In the genomic region with DNA sequence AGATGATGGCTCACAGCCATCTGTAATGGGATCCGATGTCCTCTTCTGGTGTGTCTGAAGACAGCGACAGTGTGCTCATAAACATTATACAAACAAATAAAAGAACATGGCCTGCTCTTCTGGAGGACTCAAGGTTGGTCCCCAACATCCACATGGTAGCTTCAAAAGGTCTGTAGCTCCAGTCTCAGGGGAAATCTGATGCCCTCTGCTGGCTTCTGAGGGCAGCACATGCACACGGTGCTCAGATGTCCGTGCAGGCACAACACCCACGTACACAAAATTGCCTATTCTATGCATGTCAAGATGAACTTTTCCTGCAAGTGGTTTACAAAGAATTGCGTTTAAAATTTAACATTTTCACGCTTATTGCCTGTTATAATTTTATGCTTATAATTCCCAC, we compare ENCODE assay signal across 8 mouse cellular contexts. TPM values are rescaled to one million over a fixed set of nuclear protein-coding genes. Genes with fewer than 3 reads are reported as not detected.
DNase-seq lines count a peak whose midpoint lies in the region; ATAC-seq lines count a peak whose summit lies in the region.
"Had no signal": no experiment of that assay in that cellular context is flagged by ENCODE, and none has a peak within 500 bp of the region (broad histone marks: within the 10 kb centered on the region; RNA-seq: fewer than 3 reads in every experiment).

No protein-coding gene starts in this region.

- no peak for ATAC-seq in midbrain, embryonic 11.5 days (ENCODE audit: low FRiP score)
- ATAC-seq in midbrain, embryonic 13.5 days, result no peak
- peak; percentile 95 for ATAC-seq in megakaryocyte progenitor cell, adult 5-6 weeks (replicated peaks; ENCODE audit: poor library complexity)
- ATAC-seq in cerebellum, adult (ENCODE audit: insufficient number of reproducible peaks, low FRiP score, low TSS enrichment), result no peak

- WGBS in midbrain, embryonic 11.5 days, result 51% methylated on average over 7 of the region's 7 CpGs
- 54% methylated on average over 7 of the region's 7 CpGs for WGBS in midbrain, embryonic 13.5 days

- peak; percentile 89 for DNase-seq in midbrain, embryonic 11.5 days (ENCODE audit: low spot score, missing footprints)
- peak; percentile 29 for DNase-seq in adipocyte (ENCODE audit: low spot score)
- DNase-seq in induced T-regulatory cell, adult 2 months (ENCODE audit: low read depth), result peak; percentile 67
- DNase-seq in frontal cortex, postnatal 10 days (ENCODE audit: low spot score in 2 of 2), result no peak

- no peak overlapping the region for H3K27ac ChIP-seq in midbrain, embryonic 11.5 days (ENCODE audit: low read depth, low read length)
- H3K27ac ChIP-seq in midbrain, embryonic 13.5 days, result no peak overlapping the region

- no peaks in the 10 kb centered on the region for H3K36me3 ChIP-seq in midbrain, embryonic 11.5 days (ENCODE audit: control insufficient read depth, insufficient read depth, low read length)
- H3K36me3 ChIP-seq in midbrain, embryonic 13.5 days, result no peaks in the 10 kb centered on the region

- no peaks in the 10 kb centered on the region for H3K27me3 ChIP-seq in midbrain, embryonic 11.5 days (ENCODE audit: control insufficient read depth, insufficient read depth, low read length)
- peaks cover 32% of the 10 kb centered on the region for H3K27me3 ChIP-seq in midbrain, embryonic 13.5 days

- H3K4me3 ChIP-seq in midbrain, embryonic 11.5 days (ENCODE audit: low read depth, low read length), result no peak overlapping the region
- H3K4me3 ChIP-seq in midbrain, embryonic 13.5 days (replicated peaks), result no peak overlapping the region

- H3K4me2 ChIP-seq in midbrain, embryonic 11.5 days, result no peak overlapping the region
- no peak overlapping the region for H3K4me2 ChIP-seq in midbrain, embryonic 13.5 days (replicated peaks)

- no peak overlapping the region for H3K9ac ChIP-seq in midbrain, embryonic 11.5 days (ENCODE audit: low read length)
- H3K9ac ChIP-seq in midbrain, embryonic 13.5 days (replicated peaks), result no peak overlapping the region

- no peaks in the 10 kb centered on the region for H3K9me3 ChIP-seq in midbrain, embryonic 11.5 days (ENCODE audit: control insufficient read depth, low read length)
- no peaks in the 10 kb centered on the region for H3K9me3 ChIP-seq in midbrain, embryonic 13.5 days

- no peaks in the 10 kb centered on the region for H3K4me1 ChIP-seq in midbrain, embryonic 11.5 days (ENCODE audit: control insufficient read depth, insufficient read depth, low read length)
- no peaks in the 10 kb centered on the region for H3K4me1 ChIP-seq in midbrain, embryonic 13.5 days (replicated peaks)

RNA-seq across cellular contexts. Expression of a gene that starts 1.5 kb away (rescaled TPM):
- not detected in 2 replicates for polyA plus RNA-seq in midbrain, embryonic 11.5 days (2014; fragmentation: Nextera tagmentation; extraction: Ambion mirVana)
- polyA plus RNA-seq in midbrain, embryonic 13.5 days (2015; fragmentation: Nextera tagmentation; extraction: Ambion mirVana), result not detected in 2 replicates
- not detected in 2 replicates for total RNA-seq in megakaryocyte progenitor cell, adult 5-6 weeks (2015)
- not detected in 2 replicates for total RNA-seq in megakaryocyte progenitor cell, adult 5-6 weeks (2017)
- polyA plus RNA-seq: heart, embryonic 14.5 days had no signal

RNA-seq across cellular contexts. Expression of a gene that starts 39.9 kb away (rescaled TPM):
- 316 and 328 TPM in 2 replicates for polyA plus RNA-seq in midbrain, embryonic 11.5 days (2014; fragmentation: Nextera tagmentation; extraction: Ambion mirVana)
- 384 and 393 TPM in 2 replicates for polyA plus RNA-seq in midbrain, embryonic 13.5 days (2015; fragmentation: Nextera tagmentation; extraction: Ambion mirVana)
- total RNA-seq in megakaryocyte progenitor cell, adult 5-6 weeks (2015), result 802 and 912 TPM in 2 replicates
- 414 and 435 TPM in 2 replicates for total RNA-seq in megakaryocyte progenitor cell, adult 5-6 weeks (2017)

RNA-seq across cellular contexts. Expression of a gene that starts 42.2 kb away (rescaled TPM):
- polyA plus RNA-seq in midbrain, embryonic 11.5 days (2014; fragmentation: Nextera tagmentation; extraction: Ambion mirVana), result 0.07 and 0.15 TPM in 2 replicates
- polyA plus RNA-seq in midbrain, embryonic 13.5 days (2015; fragmentation: Nextera tagmentation; extraction: Ambion mirVana), result 0.09 TPM in 2 replicates
- total RNA-seq in megakaryocyte progenitor cell, adult 5-6 weeks (2015), result 5.3 and 9.3 TPM in 2 replicates
- total RNA-seq in megakaryocyte progenitor cell, adult 5-6 weeks (2017), result 9.5 and 10.7 TPM in 2 replicates
- polyA plus RNA-seq: heart, embryonic 14.5 days had no signal

Comparison
In these comparisons a context has a peak if more than half of its experiments do, and no peak if none do; other contexts are left out.
1. DNase-seq: peak in midbrain, embryonic 11.5 days (single experiment), adipocyte (single experiment) and induced T-regulatory cell, adult 2 months (single experiment); none in frontal cortex, postnatal 10 days (0 of 2).